25 mouse cellular contexts compared by ENCODE assay signal in genomic region chr12:108912442-108912841, GRCm38 (mm10). TPM values are rescaled to one million over a fixed set of nuclear protein-coding genes. Genes with fewer than 3 reads are reported as not detected.
DNase-seq lines count a peak whose midpoint lies in the region; ATAC-seq lines count a peak whose summit lies in the region.
"Had no signal": no experiment of that assay in that cellular context is flagged by ENCODE, and none has a peak within 500 bp of the region (broad histone marks: within the 10 kb centered on the region; RNA-seq: fewer than 3 reads in every experiment).

No protein-coding gene starts in this region.

- ATAC-seq in midbrain, embryonic 14.5 days (ENCODE audit: low FRiP score, low TSS enrichment), result no peak
- ATAC-seq: forebrain, embryonic 15.5 days; Patski had no signal

- H3K79me2 ChIP-seq in macrophage (ENCODE audit: inconsistent target), result no peaks in the 10 kb centered on the region

- H3K27ac ChIP-seq in macrophage, result peak overlapping the region; percentile 62
- no peak overlapping the region for H3K27ac ChIP-seq in midbrain, embryonic 14.5 days (replicated peaks; ENCODE audit: low read depth, low read length)
- H3K27ac ChIP-seq: embryonic facial prominence, embryonic 13.5 days; forebrain, embryonic 15.5 days; heart, adult 2 months; heart, embryonic 10.5 days; heart, embryonic 13.5 days; hindbrain, embryonic 14.5 days had no signal

- 94% methylated on average over 2 of the region's 2 CpGs for WGBS in macrophage (ENCODE audit: missing documents)
- 93% methylated on average over 2 of the region's 2 CpGs for WGBS in midbrain, embryonic 14.5 days

- DNase-seq in 416B (ENCODE audit: low read depth) (peak; percentile 72), NIH3T3 (ENCODE audit: low read depth) (peak; percentile 49)
- DNase-seq in kidney, adult 9 months, result no peak
- DNase-seq in spleen, adult 12 weeks (ENCODE audit: low spot score), result no peak
- DNase-seq in midbrain, embryonic 14.5 days, result no peak
- DNase-seq: adrenal gland, postnatal 14 days; cerebellum, adult 11-12 months; cerebellum, adult 8-10 months; cerebellum, postnatal 10 days; cerebellum, postnatal 36 days; embryo, embryonic 11 days; gastrocnemius, postnatal 10 days; gastrocnemius, postnatal 36 days; heart, adult 2 months; heart, postnatal 14 days; heart, postnatal 4 days had no signal

- peaks cover 47% of the 10 kb centered on the region for H3K4me1 ChIP-seq in midbrain, embryonic 14.5 days (ENCODE audit: control insufficient read depth, insufficient read depth, low read length)
- H3K4me1 ChIP-seq: heart, embryonic 13.5 days had no signal

- H3K9me3 ChIP-seq in midbrain, embryonic 14.5 days (ENCODE audit: control insufficient read depth, low read length), result no peaks in the 10 kb centered on the region
- H3K9me3 ChIP-seq: embryonic facial prominence, embryonic 10.5 days; embryonic facial prominence, embryonic 13.5 days; forebrain, embryonic 15.5 days; heart, embryonic 10.5 days; heart, embryonic 13.5 days had no signal

- H3K4me3 ChIP-seq in macrophage (ENCODE audit: inconsistent target), result no peak overlapping the region
- no peak overlapping the region for H3K4me3 ChIP-seq in midbrain, embryonic 14.5 days (replicated peaks; ENCODE audit: low read depth, low read length)
- H3K4me3 ChIP-seq: embryonic facial prominence, embryonic 10.5 days; embryonic facial prominence, embryonic 13.5 days; erythroblast, embryonic 14.5 days; forebrain, embryonic 15.5 days; heart, adult 2 months; heart, embryonic 10.5 days; heart, embryonic 13.5 days had no signal

- H3K36me3 ChIP-seq in macrophage (ENCODE audit: inconsistent target), result no peaks in the 10 kb centered on the region
- H3K36me3 ChIP-seq in midbrain, embryonic 14.5 days (ENCODE audit: control insufficient read depth, insufficient read depth, low read length), result no peaks in the 10 kb centered on the region
- H3K36me3 ChIP-seq: embryonic facial prominence, embryonic 10.5 days; embryonic facial prominence, embryonic 13.5 days; forebrain, embryonic 15.5 days; heart, embryonic 10.5 days; heart, embryonic 13.5 days had no signal

- no peak overlapping the region for H3K9ac ChIP-seq in midbrain, embryonic 14.5 days (replicated peaks; ENCODE audit: low read length)
- H3K9ac ChIP-seq: embryonic facial prominence, embryonic 13.5 days; forebrain, embryonic 15.5 days; heart, embryonic 13.5 days; hindbrain, embryonic 14.5 days had no signal

- H3K27me3 ChIP-seq in midbrain, embryonic 14.5 days (ENCODE audit: control insufficient read depth, insufficient read depth, low read length), result no peaks in the 10 kb centered on the region
- H3K27me3 ChIP-seq: heart, embryonic 13.5 days; Patski had no signal

- H3K4me2 ChIP-seq in midbrain, embryonic 14.5 days (ENCODE audit: low read length), result no peak overlapping the region
- H3K4me2 ChIP-seq: embryonic facial prominence, embryonic 13.5 days; forebrain, embryonic 15.5 days; heart, embryonic 13.5 days; hindbrain, embryonic 14.5 days had no signal

RNA-seq across cellular contexts. Expression of gene Wars, which starts 18.5 kb away (rescaled TPM):
- total RNA-seq in macrophage (2018; cell fraction: chromatin; rRNA removed), result 10 to 100 TPM in 23 of 26 experiments, 1 to 10 TPM in 3; 6.3 to 91.9 (median 33.7) TPM
- total RNA-seq in macrophage (2018; cell fraction: cytosol; rRNA removed), result 10 to 100 TPM; 27.4 to 85.2 (median 48.9) TPM
- total RNA-seq in macrophage (2018; cell fraction: nucleus; rRNA removed), result 10 to 100 TPM; 12.0 to 65.6 (median 43.3) TPM
- 29.2 to 47.1 TPM (median 38.9 TPM) in 3 replicates for polyA plus RNA-seq in macrophage (2018)
- 96.4 and 110 TPM in 2 replicates for polyA plus RNA-seq in midbrain, embryonic 14.5 days (2014; fragmentation: Nextera tagmentation; extraction: Ambion mirVana)

RNA-seq across cellular contexts. Expression of gene Wdr25, which starts 19.0 kb away (rescaled TPM):
- 10 to 100 TPM in 23 of 26 experiments, 1 to 10 TPM in 3; 4.2 to 51.4 (median 26.1) TPM for total RNA-seq in macrophage (2018; cell fraction: chromatin; rRNA removed)
- 1 to 10 TPM; 2.9 to 8.8 (median 5.3) TPM for total RNA-seq in macrophage (2018; cell fraction: cytosol; rRNA removed)
- 10 to 100 TPM in 18 of 26 experiments, 1 to 10 TPM in 8; 3.6 to 27.9 (median 13.6) TPM for total RNA-seq in macrophage (2018; cell fraction: nucleus; rRNA removed)
- 5.4 to 11.7 TPM (median 7.6 TPM) in 3 replicates for polyA plus RNA-seq in macrophage (2018)
- polyA plus RNA-seq in midbrain, embryonic 14.5 days (2014; fragmentation: Nextera tagmentation; extraction: Ambion mirVana), result 3.7 and 4.3 TPM in 2 replicates

Comparison
In these comparisons a context has a peak if more than half of its experiments do, and no peak if none do; other contexts are left out.
1. DNase-seq: peak in 416B (single experiment) and NIH3T3 (single experiment); none in kidney, adult 9 months (single experiment), spleen, adult 12 weeks (single experiment) and midbrain, embryonic 14.5 days (single experiment).